Mouse (Mus musculus) bone marrow macrophage, adult 2 months (primary cell): ENCODE measurements at regions not wholly inside any gene's neighbourhood (a gene's known extent, or its start where the extent isn't known, plus 50 kb on each side); places are given as distances from the start of the nearest gene placed in this dataset.

ENCODE experiments used
- CTCF ChIP-seq: IDR thresholded peaks from 2 replicates; pipeline ENCODE4 v1.5.1; 2012; ENCODE audit warnings: low read depth, mild to moderate bottlenecking, low read length, moderate library complexity
- POLR2A ChIP-seq: IDR thresholded peaks from 2 replicates; pipeline ENCODE4 v1.6.1; 2012; ENCODE audit warnings: mild to moderate bottlenecking, low read depth, low read length, borderline replicate concordance

DNA sequence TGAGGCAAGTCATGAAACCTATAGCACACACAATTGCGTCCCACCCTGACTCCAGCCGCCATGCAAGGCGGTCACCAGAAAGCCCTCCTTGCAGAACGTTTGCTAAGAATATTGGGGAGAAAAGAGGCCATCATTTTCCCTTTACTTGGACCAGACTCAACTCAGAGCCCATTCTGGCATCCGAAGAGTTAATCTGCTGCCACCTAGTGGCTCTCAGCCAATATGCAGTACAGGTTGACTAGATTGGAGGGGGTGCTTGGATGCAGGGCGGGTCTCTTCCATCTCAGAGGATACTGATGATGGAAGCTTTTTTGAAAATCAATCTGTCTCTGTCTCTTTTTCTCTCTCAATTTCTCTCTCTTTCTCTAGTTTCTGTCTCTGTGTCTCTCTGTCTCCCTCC is 139.6 kb downstream of the Tm2d1 start:
- no peak for TF ChIP-seq POLR2A
- no peak for TF ChIP-seq CTCF
